Mouse (Mus musculus) mesoderm, embryonic 11.5 days (tissue): ENCODE data around the gene Dclre1b.
"Not testable (repeated sequence)": the region's sequence is repeated elsewhere in the genome, so short reads cannot be mapped to it uniquely, and the experiment has no call there.

Source experiments
- DNase-seq: peaks from one replicate; pipeline ENCODE4 v3.0.0-alpha.2; 2012; ENCODE audit warnings: low read depth, low spot score

The Dclre1b gene

GRCm38 (mm10) chr3:103810967-103811366 lies 1.7 kb upstream of the Dclre1b start:
- no peak for DNase-seq

- DNase-seq: no peak
These were observed 531 bp upstream of the Dclre1b start for GRCm38 (mm10) chr3:103809799-103810150.

- DNase-seq: no peak
These were observed 3.6 kb downstream of the Dclre1b start for GRCm38 (mm10) chr3:103805671-103806070.

- no peak for DNase-seq
These were observed 6.4 kb downstream of the Dclre1b start for GRCm38 (mm10) chr3:103802861-103803260.

- DNase-seq: no peak
These were observed 7.4 kb downstream of the Dclre1b start for GRCm38 (mm10) chr3:103801631-103802531.

DNA sequence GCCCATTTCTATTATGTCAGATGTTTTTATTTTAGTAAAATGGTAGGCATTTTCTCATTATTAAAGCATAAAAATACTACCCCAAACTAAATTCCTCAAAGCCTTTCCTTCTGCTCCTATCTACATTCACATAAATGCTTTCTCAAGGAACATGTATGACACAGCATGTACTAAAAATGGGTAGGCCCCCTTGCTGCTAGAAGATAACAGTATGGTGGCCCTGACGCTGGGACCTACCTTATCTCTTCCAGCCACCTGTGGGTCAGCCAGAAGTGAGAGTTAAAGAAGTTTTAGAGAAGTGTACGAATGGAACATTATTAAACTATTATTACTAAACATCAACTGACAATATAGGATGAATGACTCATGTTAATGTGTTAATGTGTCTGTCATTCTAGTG lies 9.7 kb downstream of the Dclre1b start:
- DNase-seq: no peak

DNA sequence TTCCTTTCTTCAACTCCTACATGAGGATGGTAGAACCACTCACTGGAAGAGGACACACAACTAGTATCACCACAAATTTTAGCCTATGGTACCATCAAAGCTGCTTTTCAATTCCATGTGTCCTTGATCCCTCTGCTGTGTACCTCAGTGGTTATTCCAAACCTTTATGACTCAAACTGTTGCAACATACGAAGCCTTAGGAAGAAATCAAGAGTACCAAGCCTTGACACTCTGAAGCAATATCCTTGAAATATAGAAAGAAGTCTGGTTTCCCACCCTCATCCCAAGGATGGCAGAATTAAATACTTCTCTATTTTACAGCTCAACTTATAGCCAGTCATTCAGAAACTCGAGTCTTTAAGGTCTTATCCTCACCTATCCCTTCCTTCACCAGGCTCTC lies 12.9 kb downstream of the Dclre1b start:
- DNase-seq: no peak

- no peak for DNase-seq
These were observed 16.7 kb downstream of the Dclre1b start for GRCm38 (mm10) chr3:103792566-103792965.

GRCm38 (mm10) chr3:103792111-103792406 lies 17.2 kb downstream of the Dclre1b start:
- not testable (repeated sequence) for DNase-seq

DNA sequence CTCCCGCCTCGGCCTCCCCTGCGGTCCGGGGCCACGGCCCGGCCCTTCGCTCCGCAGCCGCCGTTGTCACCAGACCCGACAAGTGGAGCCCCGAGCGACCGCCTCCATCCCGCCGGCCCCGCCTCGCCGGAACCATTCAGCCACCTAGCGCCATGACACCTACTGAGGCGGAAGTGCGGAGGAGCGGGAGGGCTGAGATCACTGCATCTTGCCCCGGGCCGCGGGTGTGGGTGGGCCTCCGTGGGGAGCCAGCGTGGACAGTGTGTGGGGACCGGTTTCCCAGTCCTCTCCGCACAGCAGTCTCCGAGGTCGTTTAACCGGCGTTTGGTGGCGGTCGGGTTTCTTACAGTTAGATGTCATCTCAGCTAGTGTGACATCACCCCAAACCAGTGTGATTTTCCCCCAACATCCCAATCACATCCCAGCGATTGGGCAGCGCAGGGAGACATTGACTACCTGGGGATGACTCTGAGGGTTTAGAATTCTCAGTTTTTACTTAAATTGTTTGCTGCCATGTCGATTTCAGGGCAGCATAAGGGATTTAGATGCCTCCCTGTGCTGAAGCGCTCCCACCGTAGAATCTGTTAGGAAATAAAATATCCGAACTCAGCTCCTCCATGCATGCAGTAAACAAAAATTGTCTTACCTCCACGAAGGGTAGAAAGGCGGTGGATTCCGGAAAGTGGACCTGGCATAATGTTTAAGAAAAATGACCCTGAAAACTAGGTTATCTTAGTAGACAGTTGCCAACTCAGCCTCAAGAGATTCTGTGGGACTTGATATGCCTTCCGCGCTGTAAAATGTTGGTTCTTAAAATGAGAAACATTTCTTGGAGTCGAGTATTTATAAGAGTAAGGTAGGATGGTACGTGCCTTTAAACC lies 17.8 kb downstream of the Dclre1b start, which contains the start of gene Hipk1:
TSS of gene Hipk1 (minus strand) at position 334 of the 881 bp plus-strand sequence.
- DNase-seq: peak; percentile 90

- peak; percentile 35 for DNase-seq
These were observed 18.7 kb downstream of the Dclre1b start for GRCm38 (mm10) chr3:103790346-103791145.

DNA sequence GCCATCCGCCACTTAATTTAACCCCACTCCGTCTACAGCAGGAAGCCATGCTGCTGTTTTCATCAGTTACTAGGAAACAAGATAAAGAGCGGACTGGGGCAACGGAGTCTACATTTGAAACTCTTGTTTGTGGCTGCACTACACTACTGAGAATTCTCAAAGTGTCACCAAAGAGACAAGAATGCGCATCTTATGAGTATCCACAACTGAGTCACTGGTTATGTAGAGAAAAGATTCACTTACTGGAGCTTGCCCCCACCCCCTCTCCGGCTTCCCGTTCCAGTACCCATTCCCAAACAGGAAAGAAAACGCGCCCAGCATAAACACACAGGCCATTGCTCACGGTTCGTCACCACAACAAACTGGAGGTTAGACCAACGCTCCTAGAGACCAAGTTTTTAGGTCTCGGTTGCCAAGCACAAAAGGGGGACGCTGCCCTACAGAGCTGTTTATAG lies 19.3 kb downstream of the Dclre1b start:
- peak; percentile 45 for DNase-seq

DNA sequence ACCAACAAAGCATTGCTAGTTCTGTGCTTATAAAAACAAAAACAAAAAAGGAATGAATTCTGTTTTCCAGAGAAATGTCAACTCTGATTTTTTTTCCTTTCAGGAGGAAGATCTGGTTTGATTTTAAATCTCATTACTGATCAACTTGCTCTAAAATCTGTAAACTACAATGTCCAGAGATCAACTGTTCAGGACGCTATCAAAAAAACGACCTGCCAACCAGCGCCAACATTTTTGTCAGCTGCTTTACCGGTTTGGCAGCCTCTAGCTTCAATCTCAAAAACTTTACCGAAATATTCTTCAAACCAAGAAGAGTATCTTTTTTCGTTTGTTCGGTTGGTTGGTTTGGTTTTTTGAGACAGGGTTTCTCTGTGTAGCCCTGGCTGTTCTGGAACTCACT lies 20.1 kb downstream of the Dclre1b start:
- DNase-seq: no peak

DNA sequence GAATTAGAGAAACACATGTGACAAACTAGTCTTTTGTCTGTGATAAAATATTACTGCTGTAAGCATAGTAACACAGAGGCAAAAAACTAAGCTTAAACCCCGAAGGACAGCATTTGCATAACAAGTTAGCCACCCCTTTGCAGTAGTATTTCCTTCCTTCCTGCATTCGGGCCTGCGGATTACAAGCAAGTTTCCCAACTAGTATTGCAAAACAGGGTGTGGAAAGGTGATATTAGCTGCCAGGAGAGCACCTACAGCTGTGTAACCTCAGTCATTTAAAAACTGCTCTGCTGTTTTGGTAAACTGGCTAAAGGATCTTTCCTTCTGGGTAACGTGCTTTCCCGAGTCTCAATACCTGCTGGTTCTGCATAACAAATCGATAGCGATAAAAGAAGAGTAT lies 22.0 kb downstream of the Dclre1b start:
- no peak for DNase-seq

- DNase-seq: no peak
These were observed 26.2 kb downstream of the Dclre1b start for GRCm38 (mm10) chr3:103782844-103783609.

DNA sequence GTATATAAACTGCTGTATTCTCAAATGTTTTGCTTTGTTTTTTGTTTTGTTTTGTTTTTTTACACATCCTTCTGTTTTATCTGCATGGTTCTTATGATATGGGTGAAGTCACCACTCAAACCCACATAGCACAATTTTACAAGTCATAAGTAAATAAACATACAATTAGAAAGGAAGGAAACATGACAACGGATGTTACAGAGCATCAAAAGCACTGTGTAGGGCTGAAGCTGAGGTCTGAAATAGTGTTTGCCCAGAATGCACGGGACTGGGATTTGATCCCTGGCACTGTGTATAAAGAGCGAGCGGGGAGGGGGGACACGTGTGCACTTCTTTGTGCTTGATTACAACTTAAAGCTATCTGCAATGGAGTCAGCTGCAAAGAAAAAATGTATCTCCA lies 28.5 kb downstream of the Dclre1b start:
- DNase-seq: no peak

DNA sequence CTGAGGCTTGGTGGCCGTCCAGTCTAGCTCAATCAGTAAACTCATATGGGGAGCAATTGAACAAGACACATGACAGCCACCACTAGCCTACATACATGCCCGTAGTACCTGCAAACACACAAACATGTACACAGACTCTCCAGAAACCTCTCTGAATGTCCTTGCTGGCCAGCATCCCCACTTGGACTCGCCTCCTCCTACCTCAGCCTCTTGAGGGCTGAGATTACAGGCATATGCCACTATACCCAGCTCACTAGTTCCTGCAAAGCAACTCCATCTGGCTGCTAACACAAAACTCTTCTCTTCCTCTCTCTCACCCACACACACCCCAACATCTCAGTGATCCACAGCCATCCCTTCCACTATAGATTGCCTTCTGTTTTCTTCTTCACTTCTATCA lies 29.0 kb downstream of the Dclre1b start:
- no peak for DNase-seq

DNA sequence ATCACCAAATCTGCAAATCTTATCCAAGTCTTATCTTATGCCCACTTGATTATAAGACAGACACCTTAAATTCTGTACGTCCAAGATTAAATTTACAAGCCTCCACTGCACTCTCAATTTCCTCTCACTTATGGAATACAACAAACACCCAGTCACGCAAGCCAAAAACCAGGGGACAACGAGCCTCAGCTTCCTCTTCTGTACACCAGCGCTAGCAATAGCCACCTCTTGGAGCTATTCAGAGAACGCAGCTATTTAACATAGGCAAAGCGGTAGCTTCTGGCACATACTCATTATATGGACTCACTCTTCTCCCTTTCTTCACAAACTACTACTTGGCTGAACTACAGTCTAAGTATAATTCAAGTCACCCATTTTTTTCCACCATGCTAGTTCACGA lies 30.1 kb downstream of the Dclre1b start:
- no peak for DNase-seq

DNA sequence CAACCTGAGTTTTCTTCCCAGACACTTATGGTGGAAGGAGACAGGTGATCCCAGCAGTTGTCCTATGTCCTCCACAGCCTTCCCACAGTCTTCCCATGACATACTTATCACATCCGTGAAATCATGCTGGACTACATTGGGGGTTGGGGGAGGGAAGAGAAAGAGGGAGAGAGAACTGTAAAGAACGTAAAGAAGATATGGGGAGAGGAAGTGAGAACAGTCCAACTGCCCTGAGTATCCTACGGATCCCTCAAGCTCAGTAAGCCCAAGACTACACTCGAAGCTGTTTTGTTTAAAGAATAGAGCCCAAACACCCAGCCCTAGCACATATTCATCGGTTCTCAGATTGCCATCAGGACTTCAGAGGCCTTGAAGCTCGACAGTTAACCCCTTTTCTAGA lies 30.6 kb downstream of the Dclre1b start:
- no peak for DNase-seq

GRCm38 (mm10) chr3:103777940-103778339 lies 31.3 kb downstream of the Dclre1b start:
- DNase-seq: no peak

GRCm38 (mm10) chr3:103774009-103774408 lies 35.2 kb downstream of the Dclre1b start:
- no peak for DNase-seq
